Mouse (Mus musculus): ENCODE results near the gene Lrp2. TPM values are rescaled to one million over a fixed set of nuclear protein-coding genes. Genes with fewer than 3 reads are reported as not detected.

Gene Lrp2
- total and polyA plus RNA-seq, 3 experiments = 0.31 to 1.2 (median 0.84) TPM

DNA sequence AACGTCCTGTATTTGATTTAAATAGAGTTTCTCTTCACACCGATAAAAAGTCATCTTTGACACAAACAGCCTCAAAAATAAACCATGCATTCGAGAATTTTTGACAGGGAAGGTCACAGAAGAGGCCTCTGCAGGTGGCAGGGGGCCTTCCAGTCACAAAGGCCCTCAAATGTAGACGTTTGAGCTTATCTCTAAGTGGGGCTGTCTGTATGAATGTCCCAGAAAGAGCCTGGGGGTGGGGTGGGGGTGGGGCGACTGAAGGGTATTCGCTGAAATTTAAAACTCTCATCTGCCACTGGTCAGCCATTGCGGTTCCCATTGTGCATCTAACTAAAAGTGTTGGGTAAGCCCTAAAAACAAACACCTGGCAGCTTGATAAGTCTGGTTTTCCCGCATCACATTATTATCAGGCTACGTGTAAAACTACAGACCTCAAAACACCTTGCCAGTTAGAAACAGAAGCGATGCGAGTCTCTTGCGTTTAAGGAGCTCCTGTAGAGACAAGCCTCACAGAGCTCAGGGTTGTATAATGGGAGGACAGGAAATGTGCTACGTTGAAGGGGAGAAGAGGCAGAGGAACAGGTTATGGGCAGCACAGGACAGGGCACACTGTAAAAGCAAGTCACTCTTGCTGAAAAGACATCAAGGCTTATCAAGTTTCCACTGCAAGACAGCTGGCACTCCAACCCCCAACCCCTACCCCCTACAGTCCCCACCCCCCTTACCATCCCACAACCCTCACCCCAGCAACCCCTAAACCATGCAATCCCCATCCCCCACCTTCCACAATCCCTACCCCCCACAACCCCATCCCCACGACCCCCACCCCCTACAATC, 55.0 kb downstream of the Lrp2 start:
- TF ChIP-seq POLR2A (IDR thresholded peaks at IDR 0.05; ENCODE audit: insufficient read depth, low read depth, low read length) (no peak), CTCF (IDR thresholded peaks at IDR 0.05) (no peak), EP300 (IDR thresholded peaks at IDR 0.05; ENCODE audit: insufficient read depth, low read depth, low read length) (no peak)
- H3K9ac ChIP-seq (ENCODE audit: low read depth, low read length) = no peak overlapping the region
- 19% methylated on average over 14 of the region's 14 CpGs for WGBS

DNA sequence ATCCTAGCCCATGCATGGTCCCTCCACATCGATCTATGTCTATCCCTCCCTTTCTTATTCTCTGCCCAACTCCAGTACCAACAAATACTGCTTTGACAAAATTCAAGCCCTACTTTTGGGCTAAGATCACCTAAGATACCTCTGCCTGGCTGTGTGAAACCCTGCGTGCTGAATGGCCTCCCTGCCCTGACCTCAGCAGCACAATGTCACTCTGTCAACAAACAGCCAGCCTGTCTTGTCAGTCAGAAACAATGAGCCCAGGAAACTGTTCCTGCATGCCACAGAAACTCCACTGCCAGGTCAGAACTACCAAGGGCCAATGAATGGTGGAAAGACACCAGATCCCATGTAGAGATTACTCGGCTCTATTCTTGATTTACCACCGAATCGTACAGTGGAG, 55.7 kb downstream of the Lrp2 start:
- 50% methylated on average over 5 of the region's 5 CpGs for WGBS
- Histone ChIP-seq H3K9ac (ENCODE audit: low read depth, low read length) (no peak overlapping the region), H3K36me3 (ENCODE audit: control insufficient read depth, insufficient read depth, low read length) (no peaks in the 10 kb centered on the region), H3K4me3 (no peak overlapping the region), H3K27ac (no peak overlapping the region), H3K79me2 (replicated peaks; ENCODE audit: control insufficient read depth, insufficient read depth, low read length) (no peaks in the 10 kb centered on the region), H3K4me1 (ENCODE audit: control insufficient read depth, insufficient read depth, low read length) (no peaks in the 10 kb centered on the region), H3K27me3 (ENCODE audit: control insufficient read depth, insufficient read depth, low read length) (0 out of 2 replicates have a peak, but pooled peaks cover 1% of the 10 kb centered on the region)
- TF ChIP-seq EP300 (IDR thresholded peaks at IDR 0.05; ENCODE audit: insufficient read depth, low read depth, low read length) = no peak
- TF ChIP-seq POLR2A (IDR thresholded peaks at IDR 0.05; ENCODE audit: insufficient read depth, low read depth, low read length) = no peak
- no peak for TF ChIP-seq CTCF (IDR thresholded peaks at IDR 0.05)
- DNase-seq = no peak
- intact Hi-C loops (cut with DNase I) = no loop called here

More for the DNA sequence above, 55.0 kb downstream of the Lrp2 start:
- Histone ChIP-seq H3K27ac (no peak overlapping the region), H3K36me3 (ENCODE audit: control insufficient read depth, insufficient read depth, low read length) (no peaks in the 10 kb centered on the region), H3K4me1 (ENCODE audit: control insufficient read depth, insufficient read depth, low read length) (no peaks in the 10 kb centered on the region), H3K79me2 (replicated peaks; ENCODE audit: control insufficient read depth, insufficient read depth, low read length) (no peaks in the 10 kb centered on the region), H3K4me3 (no peak overlapping the region), H3K27me3 (ENCODE audit: control insufficient read depth, insufficient read depth, low read length) (0 out of 2 replicates have a peak, but pooled peaks cover 1% of the 10 kb centered on the region)
- intact Hi-C loops (cut with DNase I) = no loop called here
- no peak for DNase-seq

GRCm38 (mm10) chr2:69520273-69520672, 65.6 kb downstream of the Lrp2 start:
- intact Hi-C loops (cut with DNase I) = no loop called here
- Histone ChIP-seq H3K4me1 (ENCODE audit: control insufficient read depth, insufficient read depth, low read length) (no peaks in the 10 kb centered on the region), H3K27ac (no peak overlapping the region), H3K4me3 (no peak overlapping the region), H3K79me2 (replicated peaks; ENCODE audit: control insufficient read depth, insufficient read depth, low read length) (no peaks in the 10 kb centered on the region), H3K9ac (ENCODE audit: low read depth, low read length) (no peak overlapping the region), H3K36me3 (ENCODE audit: control insufficient read depth, insufficient read depth, low read length) (no peaks in the 10 kb centered on the region), H3K27me3 (ENCODE audit: control insufficient read depth, insufficient read depth, low read length) (no peaks in the 10 kb centered on the region)
- WGBS = 83% methylated on average over 2 of the region's 2 CpGs
- TF ChIP-seq POLR2A (IDR thresholded peaks at IDR 0.05; ENCODE audit: insufficient read depth, low read depth, low read length) = no peak
- TF ChIP-seq CTCF (IDR thresholded peaks at IDR 0.05) = no peak
- TF ChIP-seq EP300 (IDR thresholded peaks at IDR 0.05; ENCODE audit: insufficient read depth, low read depth, low read length) = no peak
- DNase-seq = no peak

DNA sequence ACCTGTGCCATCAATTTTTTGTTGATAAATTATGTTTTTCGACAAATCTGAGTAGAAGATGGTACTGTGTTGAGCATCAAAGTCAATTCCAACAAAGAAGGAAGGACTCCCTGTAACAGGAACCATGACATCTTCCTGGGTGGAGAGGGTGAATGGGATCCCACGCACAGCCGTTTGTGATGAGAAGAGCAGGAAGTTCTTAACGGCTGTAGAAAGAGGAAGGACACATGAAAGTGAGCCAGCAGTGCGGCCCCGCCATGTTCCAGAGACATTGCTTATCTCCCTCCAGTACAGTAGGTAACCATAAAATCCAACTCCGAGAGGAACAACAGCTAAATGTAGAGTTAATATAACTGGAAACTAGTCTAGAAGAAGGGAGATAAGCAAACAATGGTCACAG, 67.6 kb downstream of the Lrp2 start:
- TF ChIP-seq POLR2A (IDR thresholded peaks at IDR 0.05; ENCODE audit: insufficient read depth, low read depth, low read length) (no peak), EP300 (IDR thresholded peaks at IDR 0.05; ENCODE audit: insufficient read depth, low read depth, low read length) (no peak), CTCF (IDR thresholded peaks at IDR 0.05) (no peak)
- intact Hi-C loops (cut with DNase I) = no loop called here
- Histone ChIP-seq H3K79me2 (replicated peaks; ENCODE audit: control insufficient read depth, insufficient read depth, low read length) (no peaks in the 10 kb centered on the region), H3K27ac (no peak overlapping the region), H3K4me1 (ENCODE audit: control insufficient read depth, insufficient read depth, low read length) (no peaks in the 10 kb centered on the region), H3K9ac (ENCODE audit: low read depth, low read length) (no peak overlapping the region), H3K27me3 (ENCODE audit: control insufficient read depth, insufficient read depth, low read length) (no peaks in the 10 kb centered on the region), H3K36me3 (ENCODE audit: control insufficient read depth, insufficient read depth, low read length) (no peaks in the 10 kb centered on the region), H3K4me3 (no peak overlapping the region)
- 45% methylated on average over 7 of the region's 7 CpGs for WGBS
- no peak for DNase-seq

DNA sequence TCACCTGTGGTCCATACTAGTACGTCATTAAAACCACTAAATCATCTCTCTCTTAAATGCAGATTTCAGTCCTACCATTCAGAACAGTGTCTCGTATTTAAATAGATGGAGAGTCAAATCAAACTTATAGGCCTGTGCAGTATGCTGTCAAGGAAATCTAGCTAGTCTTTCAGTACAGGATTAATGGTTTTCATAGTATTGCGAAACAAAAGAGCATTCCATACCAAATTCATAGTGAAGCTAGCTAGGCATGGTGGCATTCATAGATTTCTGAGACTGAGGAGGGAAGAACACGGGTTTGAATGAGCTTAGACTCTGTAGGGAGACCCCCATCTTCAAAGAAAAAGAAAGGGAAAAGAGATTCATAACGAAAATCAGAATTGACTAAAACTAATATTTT, 74.1 kb downstream of the Lrp2 start:
- Histone ChIP-seq H3K4me3 (no peak overlapping the region), H3K79me2 (replicated peaks; ENCODE audit: control insufficient read depth, insufficient read depth, low read length) (no peaks in the 10 kb centered on the region), H3K27me3 (ENCODE audit: control insufficient read depth, insufficient read depth, low read length) (no peaks in the 10 kb centered on the region), H3K9ac (ENCODE audit: low read depth, low read length) (no peak overlapping the region), H3K27ac (no peak overlapping the region), H3K36me3 (ENCODE audit: control insufficient read depth, insufficient read depth, low read length) (no peaks in the 10 kb centered on the region), H3K4me1 (ENCODE audit: control insufficient read depth, insufficient read depth, low read length) (no peaks in the 10 kb centered on the region)
- intact Hi-C loops (cut with DNase I) = no loop called here
- DNase-seq = no peak
- 75% methylated on average over 5 of the region's 5 CpGs for WGBS
- no peak for TF ChIP-seq POLR2A (IDR thresholded peaks at IDR 0.05; ENCODE audit: insufficient read depth, low read depth, low read length)
- no peak for TF ChIP-seq CTCF (IDR thresholded peaks at IDR 0.05)
- no peak for TF ChIP-seq EP300 (IDR thresholded peaks at IDR 0.05; ENCODE audit: insufficient read depth, low read depth, low read length)

DNA sequence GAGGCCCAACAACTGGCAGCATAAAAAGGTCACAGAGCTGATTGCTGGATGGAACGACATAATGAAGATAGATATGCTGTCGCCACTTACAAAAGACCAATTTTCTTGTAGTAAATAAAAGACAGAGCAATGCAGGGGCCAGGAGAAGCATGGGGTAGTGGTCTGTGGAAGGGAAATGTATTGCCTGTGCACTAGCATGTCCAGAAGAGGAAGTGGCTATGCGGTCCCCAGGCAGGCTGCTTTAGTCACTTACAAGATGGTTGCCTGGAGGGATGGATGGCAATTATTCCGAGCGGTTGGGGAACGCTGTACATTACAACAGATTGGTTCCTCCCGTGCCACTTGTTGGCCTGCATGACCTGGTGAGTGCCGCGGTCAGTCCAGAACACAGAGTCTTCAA, 85.5 kb downstream of the Lrp2 start:
- H3K4me3 ChIP-seq = no peak overlapping the region
- no peaks in the 10 kb centered on the region for H3K36me3 ChIP-seq (ENCODE audit: control insufficient read depth, insufficient read depth, low read length)
- H3K9ac ChIP-seq (ENCODE audit: low read depth, low read length) = no peak overlapping the region
- no peaks in the 10 kb centered on the region for H3K27me3 ChIP-seq (ENCODE audit: control insufficient read depth, insufficient read depth, low read length)
- H3K79me2 ChIP-seq (replicated peaks; ENCODE audit: control insufficient read depth, insufficient read depth, low read length) = no peaks in the 10 kb centered on the region
- no peak overlapping the region for H3K27ac ChIP-seq
- TF ChIP-seq CTCF (IDR thresholded peaks at IDR 0.05) (no peak), EP300 (IDR thresholded peaks at IDR 0.05; ENCODE audit: insufficient read depth, low read depth, low read length) (no peak)
- intact Hi-C loops (cut with DNase I) = no loop called here
- H3K4me1 ChIP-seq (ENCODE audit: control insufficient read depth, insufficient read depth, low read length) = no peaks in the 10 kb centered on the region
- WGBS = 82% methylated on average over 9 of the region's 9 CpGs
- DNase-seq = no peak

Measured in heart, adult 2 months (tissue).